Mouse (Mus musculus) CD8-positive naive resting alpha-beta T cell, adult 2 months (primary cell): Measurements from ENCODE around the gene Fbxl19.

ENCODE experiments used
- DNase-seq, 2 experiments: peaks; one replicate each; pipeline ENCODE4 v3.0.0; 2022; ENCODE audit warnings: low read depth in 2 of 2, low spot score in 2 of 2

Fbxl19 gene

GRCm38 (mm10) chr7:127744366-127745045 lies at the start of gene Fbxl19:
TSS of gene Fbxl19 (plus strand) at chr7:127744543.
- DNase-seq, result peak; percentile 40 to 63

GRCm38 (mm10) chr7:127698986-127699385 lies 45.4 kb upstream of the Fbxl19 start:
- no peak for DNase-seq

GRCm38 (mm10) chr7:127700712-127701331 lies 43.5 kb upstream of the Fbxl19 start:
- DNase-seq, result no peak

- DNase-seq, result no peak
These were observed 40.7 kb upstream of the Fbxl19 start for GRCm38 (mm10) chr7:127703561-127704178.

- DNase-seq, result no peak
These were observed 39.7 kb upstream of the Fbxl19 start for GRCm38 (mm10) chr7:127704598-127704997.

GRCm38 (mm10) chr7:127705706-127706105 lies 38.6 kb upstream of the Fbxl19 start:
- no peak for DNase-seq

- no peak for DNase-seq
These were observed 37.0 kb upstream of the Fbxl19 start for GRCm38 (mm10) chr7:127707045-127707956.

GRCm38 (mm10) chr7:127707957-127708206 lies 36.5 kb upstream of the Fbxl19 start:
- DNase-seq, result no peak

GRCm38 (mm10) chr7:127708207-127709078 lies 35.9 kb upstream of the Fbxl19 start, which contains the start of gene Bcl7c:
TSS of gene Bcl7c (minus strand) at chr7:127708933.
- DNase-seq, result peak; percentile 61 to 64

GRCm38 (mm10) chr7:127709261-127709979 lies 34.9 kb upstream of the Fbxl19 start:
- DNase-seq, result no peak

- DNase-seq, result no peak
These were observed 33.3 kb upstream of the Fbxl19 start for GRCm38 (mm10) chr7:127711031-127711430.

GRCm38 (mm10) chr7:127711456-127711855 lies 32.9 kb upstream of the Fbxl19 start:
- DNase-seq, result no peak

- peak in 1 of 2 experiments; percentile 38 for DNase-seq
These were observed 31.6 kb upstream of the Fbxl19 start, which contains the start of gene Ctf1 for GRCm38 (mm10) chr7:127712461-127713385. TSS of gene Ctf1 (plus strand) at chr7:127712736.

- no peak for DNase-seq
These were observed 29.5 kb upstream of the Fbxl19 start for GRCm38 (mm10) chr7:127714816-127715215.

GRCm38 (mm10) chr7:127716992-127717391 lies 27.4 kb upstream of the Fbxl19 start:
- peak in 1 of 2 experiments; percentile 30 for DNase-seq

GRCm38 (mm10) chr7:127718339-127718738 lies 26.0 kb upstream of the Fbxl19 start:
- no peak for DNase-seq

- DNase-seq, result no peak
These were observed 25.1 kb upstream of the Fbxl19 start for GRCm38 (mm10) chr7:127719258-127719657.

- DNase-seq, result no peak
These were observed 18.9 kb upstream of the Fbxl19 start for GRCm38 (mm10) chr7:127725490-127725889.

GRCm38 (mm10) chr7:127725924-127726323 lies 18.4 kb upstream of the Fbxl19 start:
- no peak for DNase-seq
